Mouse (Mus musculus): ENCODE data around the gene Plcd3.

Gene Plcd3

GRCm38 (mm10) chr11:103101481-103101865, at the start of gene Plcd3, which contains the start of gene Acbd4:
Gene Plcd3 (minus strand): TSS chr11:103101658.
Gene Acbd4 (plus strand): TSS chr11:103101682.
- DNase-seq (ENCODE audit: low read depth in 2 of 2, low spot score in 2 of 2): peak in 1 of 2 experiments; percentile 27

- no peak for DNase-seq (ENCODE audit: low read depth in 2 of 2, low spot score in 2 of 2)
Observed at GRCm38 (mm10) chr11:103149771-103150170, 48.3 kb upstream of the Plcd3 start.

- no peak for DNase-seq (ENCODE audit: low read depth in 2 of 2, low spot score in 2 of 2)
Observed at GRCm38 (mm10) chr11:103147766-103148165, 46.3 kb upstream of the Plcd3 start.

- DNase-seq (ENCODE audit: low read depth in 2 of 2, low spot score in 2 of 2): no peak
Observed at GRCm38 (mm10) chr11:103146386-103146785, 44.9 kb upstream of the Plcd3 start.

- no peak for DNase-seq (ENCODE audit: low read depth in 2 of 2, low spot score in 2 of 2)
Observed at GRCm38 (mm10) chr11:103144309-103145285, 43.1 kb upstream of the Plcd3 start.

- peak; percentile 54 to 59 for DNase-seq (ENCODE audit: low read depth in 2 of 2, low spot score in 2 of 2)
Observed at GRCm38 (mm10) chr11:103142441-103143182, 41.2 kb upstream of the Plcd3 start.

GRCm38 (mm10) chr11:103141944-103142255, 40.4 kb upstream of the Plcd3 start:
- DNase-seq (ENCODE audit: low read depth in 2 of 2, low spot score in 2 of 2): no peak

- DNase-seq (ENCODE audit: low read depth in 2 of 2, low spot score in 2 of 2): no peak
Observed at GRCm38 (mm10) chr11:103141101-103141943, 39.9 kb upstream of the Plcd3 start.

- no peak for DNase-seq (ENCODE audit: low read depth in 2 of 2, low spot score in 2 of 2)
Observed at GRCm38 (mm10) chr11:103140763-103141100, 39.3 kb upstream of the Plcd3 start.

- no peak for DNase-seq (ENCODE audit: low read depth in 2 of 2, low spot score in 2 of 2)
Observed at GRCm38 (mm10) chr11:103139951-103140762, 38.7 kb upstream of the Plcd3 start.

GRCm38 (mm10) chr11:103136039-103136577, 34.6 kb upstream of the Plcd3 start:
- no peak for DNase-seq (ENCODE audit: low read depth in 2 of 2, low spot score in 2 of 2)

- no peak for DNase-seq (ENCODE audit: low read depth in 2 of 2, low spot score in 2 of 2)
Observed at GRCm38 (mm10) chr11:103134221-103134620, 32.8 kb upstream of the Plcd3 start.

- no peak for DNase-seq (ENCODE audit: low read depth in 2 of 2, low spot score in 2 of 2)
Observed at GRCm38 (mm10) chr11:103133456-103134185, 32.2 kb upstream of the Plcd3 start.

GRCm38 (mm10) chr11:103132576-103133455, 31.4 kb upstream of the Plcd3 start:
- DNase-seq (ENCODE audit: low read depth in 2 of 2, low spot score in 2 of 2): peak; percentile 99 to 100

- DNase-seq (ENCODE audit: low read depth in 2 of 2, low spot score in 2 of 2): peak in 1 of 2 experiments; percentile 42
Observed at GRCm38 (mm10) chr11:103131701-103132575, 30.5 kb upstream of the Plcd3 start, which contains the start of gene Hexim2. Gene Hexim2 (plus strand): TSS chr11:103132429.

GRCm38 (mm10) chr11:103120315-103120714, 18.9 kb upstream of the Plcd3 start:
- DNase-seq (ENCODE audit: low read depth in 2 of 2, low spot score in 2 of 2): no peak

GRCm38 (mm10) chr11:103119609-103120008, 18.2 kb upstream of the Plcd3 start:
- no peak for DNase-seq (ENCODE audit: low read depth in 2 of 2, low spot score in 2 of 2)

Data from CD8-positive naive resting alpha-beta T cell, adult 2 months (primary cell).